Mouse (Mus musculus) kidney, postnatal 0 days (tissue): ENCODE data around the gene Pfdn5. TPM values are rescaled to one million over a fixed set of nuclear protein-coding genes. Genes with fewer than 3 reads are reported as not detected.
A peak's percentile ranks its signal among the peaks of the same experiment; 100 is the strongest.

ENCODE experiments used
- ATAC-seq: fragments of 200-750 bp; cut with Nextera tagmentation; replicated peaks from 2 replicates; pipeline ENCODE4 v1.8.0; 2017; ENCODE audit warnings: low read depth, moderate number of reproducible peaks, moderate TSS enrichment, moderate library complexity; ENCODE audit not compliant: low FRiP score
- DNase-seq: peaks from one replicate; pipeline ENCODE4 v3.0.0-alpha.2; 2016; ENCODE audit warnings: low spot score
- H3K27ac ChIP-seq: fragments of 300-500 bp; sonication (generic); 2 replicates; pipeline ENCODE4 v1.5.1; 2014; ENCODE audit warnings: mild to moderate bottlenecking
- H3K27me3 ChIP-seq: fragments of 300-500 bp; sonication (generic); 2 replicates; pipeline ENCODE4 v1.6.1; 2014; ENCODE audit warnings: low read length, mixed read lengths; ENCODE audit not compliant: insufficient read depth
- H3K36me3 ChIP-seq: fragments of 300-500 bp; sonication (generic); 2 replicates; pipeline ENCODE4 v1.6.1; 2014; ENCODE audit warnings: low read length, mixed read lengths; ENCODE audit not compliant: insufficient read depth
- H3K4me1 ChIP-seq: fragments of 300-500 bp; sonication (generic); replicated peaks from 2 replicates; pipeline ENCODE4 v1.6.1; 2014; ENCODE audit warnings: antibody characterized with exemption, low read length, mixed read lengths; ENCODE audit not compliant: insufficient read depth
- H3K4me2 ChIP-seq: fragments of 300-500 bp; sonication (generic); 2 replicates; pipeline ENCODE4 v1.6.1; 2014; ENCODE audit warnings: mild to moderate bottlenecking, low read length, moderate library complexity, mixed read lengths
- H3K4me3 ChIP-seq: fragments of 300-500 bp; sonication (generic); replicated peaks from 2 replicates; pipeline ENCODE4 v1.5.1; 2014; ENCODE audit warnings: low read depth, low read length
- H3K9ac ChIP-seq: fragments of 300-500 bp; sonication (generic); 2 replicates; pipeline ENCODE4 v1.6.1; 2014; ENCODE audit warnings: low read depth, low read length
- H3K9me3 ChIP-seq: fragments of 300-500 bp; sonication (generic); replicated peaks from 2 replicates; pipeline ENCODE4 v1.6.1; 2016; ENCODE audit warnings: low read length, inconsistent platforms, mixed read lengths
- CTCF ChIP-seq: IDR thresholded peaks from 2 replicates; pipeline ENCODE4 v1.5.1; 2016; ENCODE audit warnings: antibody characterized with exemption, low read depth, mild to moderate bottlenecking, moderate library complexity
- WGBS: fragments of 180-500 bp; shearing (Covaris S2); extraction: QIAGEN DNeasy Blood & Tissue Kit; methylation state at CpG from one replicate; pipeline ENCODE4 v1.1.7; 2014; 5-methylcytosine and 5-hydroxymethylcytosine counted together
- polyA plus RNA-seq: library from polyadenylated mRNA; unstranded; fragments of >200 nt; fragmentation: Nextera tagmentation; extraction: Ambion mirVana; gene quantifications from 2 replicates; pipeline ENCODE4 v1.2.1, GENCODE M21; 2015

The Pfdn5 gene
- polyA plus RNA-seq, 1 experiment from 2014 or later: 565 TPM

- no peak for ATAC-seq
- DNase-seq: no peak
- 66% methylated on average over 8 of the region's 8 CpGs for WGBS
- Histone ChIP-seq H3K36me3 (peaks cover 9% of the 10 kb centered on the region), H3K4me2 (no peak overlapping the region), H3K9me3 (no peaks in the 10 kb centered on the region), H3K4me1 (peaks cover 13% of the 10 kb centered on the region; the same call in 1 of the 2 replicates), H3K27me3 (no peaks in the 10 kb centered on the region), H3K27ac (no peak overlapping the region), H3K4me3 (no peak overlapping the region), H3K9ac (no peak overlapping the region)
- no peak for TF ChIP-seq CTCF
Measured at GRCm38 (mm10) chr15:102282463-102283292, 43.2 kb upstream of the Pfdn5 start.

GRCm38 (mm10) chr15:102283648-102284047 is 42.3 kb upstream of the Pfdn5 start:
- ATAC-seq (no peak), DNase-seq (no peak)
- H3K4me2 ChIP-seq: no peak overlapping the region
- 67% methylated on average over 3 of the region's 3 CpGs for WGBS
- no peak overlapping the region for H3K4me3 ChIP-seq
- H3K27me3 ChIP-seq: no peaks in the 10 kb centered on the region
- no peak overlapping the region for H3K27ac ChIP-seq
- H3K9ac ChIP-seq: no peak overlapping the region
- peaks cover 13% of the 10 kb centered on the region; the same call in 1 of the 2 replicates for H3K4me1 ChIP-seq
- H3K9me3 ChIP-seq: no peaks in the 10 kb centered on the region
- H3K36me3 ChIP-seq: peaks cover 9% of the 10 kb centered on the region
- TF ChIP-seq CTCF: no peak

GRCm38 (mm10) chr15:102287395-102287794 is 38.5 kb upstream of the Pfdn5 start:
- TF ChIP-seq CTCF: peak; percentile 75
- Histone ChIP-seq H3K36me3 (no peaks in the 10 kb centered on the region), H3K9ac (no peak overlapping the region), H3K27ac (no peak overlapping the region), H3K4me2 (no peak overlapping the region), H3K4me1 (no peaks in the 10 kb centered on the region), H3K27me3 (no peaks in the 10 kb centered on the region), H3K9me3 (no peaks in the 10 kb centered on the region), H3K4me3 (no peak overlapping the region)
- DNase-seq: peak; percentile 78
- no peak for ATAC-seq

- Histone ChIP-seq H3K27ac (no peak within 1 kb of the TSS), H3K9ac (peak within 1 kb of the TSS; percentile 56), H3K4me3 (peak within 1 kb of the TSS; percentile 65), H3K9me3 (no peaks in the 10 kb centered on the region), H3K4me1 (no peaks in the 10 kb centered on the region), H3K4me2 (peak within 1 kb of the TSS; percentile 96), H3K27me3 (no peaks in the 10 kb centered on the region), H3K36me3 (peaks cover 7% of the 10 kb centered on the region; the same call in 1 of the 2 replicates)
- no peak for TF ChIP-seq CTCF
- DNase-seq (peak; percentile 98), ATAC-seq (peak; percentile 98)
- 7% methylated on average over 25 of the region's 25 CpGs for WGBS
Measured at GRCm38 (mm10) chr15:102295633-102296367, 30.1 kb upstream of the Pfdn5 start, which contains the start of gene Espl1. Gene Espl1, plus strand, starts transcription at chr15:102296266.

- no peaks in the 10 kb centered on the region for H3K9me3 ChIP-seq
- ATAC-seq: peak; percentile 42
- WGBS: 3% methylated on average over 24 of the region's 24 CpGs
- DNase-seq: no peak
- no peak for TF ChIP-seq CTCF
- H3K27ac ChIP-seq: no peak overlapping the region
- no peaks in the 10 kb centered on the region for H3K4me1 ChIP-seq
- peak overlapping the region; percentile 96 for H3K4me2 ChIP-seq
- H3K27me3 ChIP-seq: no peaks in the 10 kb centered on the region
- peak overlapping the region; percentile 65 for H3K4me3 ChIP-seq
- peak overlapping the region; percentile 56 for H3K9ac ChIP-seq
- peaks cover 11% of the 10 kb centered on the region; the same call in 1 of the 2 replicates for H3K36me3 ChIP-seq
Measured at GRCm38 (mm10) chr15:102296368-102297006, 29.4 kb upstream of the Pfdn5 start.

- Histone ChIP-seq H3K4me2 (no peak overlapping the region), H3K4me1 (no peaks in the 10 kb centered on the region), H3K4me3 (no peak overlapping the region), H3K27me3 (no peaks in the 10 kb centered on the region), H3K9me3 (no peaks in the 10 kb centered on the region), H3K9ac (no peak overlapping the region), H3K27ac (no peak overlapping the region), H3K36me3 (peaks cover 35% of the 10 kb centered on the region)
- ATAC-seq: no peak
- DNase-seq: no peak
- TF ChIP-seq CTCF: no peak
- 69% methylated on average over 6 of the region's 6 CpGs for WGBS
Measured at GRCm38 (mm10) chr15:102302542-102302941, 23.4 kb upstream of the Pfdn5 start.
